Mouse (Mus musculus): Measurements from ENCODE around the gene Dock9. TPM values are rescaled to one million over a fixed set of nuclear protein-coding genes. Genes with fewer than 3 reads are reported as not detected.

Gene Dock9
- total and polyA plus RNA-seq, 3 experiments: 9.3 to 12.2 (median 10.3) TPM

DNA sequence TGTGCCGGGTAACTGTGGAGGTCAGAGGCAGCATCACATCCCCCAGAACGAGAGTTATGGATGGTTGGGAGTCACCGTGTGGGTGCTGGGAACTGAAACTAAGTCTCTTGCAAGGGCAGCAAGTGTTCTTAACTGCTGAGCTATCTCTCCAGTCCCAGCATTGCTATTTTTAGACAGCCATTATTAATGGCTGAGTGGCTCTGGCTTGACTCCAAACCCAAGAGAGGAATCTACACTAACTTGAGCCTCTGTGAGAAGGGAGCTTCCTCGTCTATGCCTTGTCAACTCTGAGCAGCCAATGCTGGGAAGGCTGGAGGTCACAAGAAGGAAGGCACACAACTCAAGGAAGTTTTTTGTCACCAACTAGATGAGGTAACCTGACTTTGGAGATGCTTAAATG is 275.9 kb downstream of the Dock9 start:
- dilution Hi-C loops (cut with MboI; ENCODE audit: extremely low pct_ligation_motif_present, extremely low pct_unique_long_range_greater_than_20kb, low sequenced_read_pairs): no loop called here
- no peak for TF ChIP-seq SMC3 (IDR thresholded peaks at IDR 0.05; ENCODE audit: low read depth, low read length)
- no peak for TF ChIP-seq NRF1 (IDR thresholded peaks at IDR 0.05; ENCODE audit: low read depth, low read length)
- no peak for TF ChIP-seq RAD21 (IDR thresholded peaks at IDR 0.05; ENCODE audit: low read depth, low read length)
- TF ChIP-seq ZMIZ1 (IDR thresholded peaks at IDR 0.05; ENCODE audit: low read depth, low read length): no peak
- TF ChIP-seq ETS1 (conservative IDR thresholded peaks at IDR 0.05; ENCODE audit: low read depth, low read length): no peak
- TF ChIP-seq E2F4 (IDR thresholded peaks at IDR 0.05; ENCODE audit: insufficient replicate concordance, low read depth, low read length): no peak
- no peak for TF ChIP-seq MAFK (IDR thresholded peaks at IDR 0.05; ENCODE audit: insufficient replicate concordance, low read length)
- no peak for TF ChIP-seq ELF1 (IDR thresholded peaks at IDR 0.05; ENCODE audit: low read depth, low read length)
- no peak for TF ChIP-seq POLR2A (IDR thresholded peaks at IDR 0.05; ENCODE audit: low read depth, low read length)
- no peak for TF ChIP-seq CHD1 (IDR thresholded peaks at IDR 0.05; ENCODE audit: low read depth, low read length)
- no peaks in the 10 kb centered on the region for H3K27me3 ChIP-seq (replicated peaks)
- no peaks in the 10 kb centered on the region for H3K9me3 ChIP-seq (replicated peaks; ENCODE audit: low read length)
- no peak overlapping the region for H3K27ac ChIP-seq (ENCODE audit: insufficient read depth, low read depth)
- peaks cover 6 to 16% of the 10 kb centered on the region in 2 experiments for H3K4me1 ChIP-seq (ENCODE audit: control insufficient read depth in 1 of 2, insufficient read depth in 2 of 2)
- H3K4me3 ChIP-seq (replicated peaks in 1 of 3; ENCODE audit: low read depth in 2 of 3, low read length in 2 of 3, poor library complexity in 1 of 3): no peak overlapping the region
- in situ Hi-C loops (cut with MboI; ENCODE audit: low pct_ligation_motif_present, low pct_unique_long_range_greater_than_20kb, low sequenced_read_pairs): no loop called here
- no peaks in the 10 kb centered on the region for H3K36me3 ChIP-seq (replicated peaks in 1 of 2; ENCODE audit: control insufficient read depth in 1 of 2, insufficient read depth in 1 of 2, low read length in 1 of 2)
- no peak overlapping the region for H3K4me2 ChIP-seq (ENCODE audit: insufficient read depth, low read depth, poor library complexity, severe bottlenecking)
- no peaks in the 10 kb centered on the region for H3K79me2 ChIP-seq (replicated peaks; ENCODE audit: control insufficient read depth, extremely low read depth, insufficient read depth, poor library complexity, severe bottlenecking)
- H3K9ac ChIP-seq (ENCODE audit: insufficient read depth, low read depth): no peak overlapping the region
- no peak for DNase-seq (ENCODE audit: extremely low read depth)

DNA sequence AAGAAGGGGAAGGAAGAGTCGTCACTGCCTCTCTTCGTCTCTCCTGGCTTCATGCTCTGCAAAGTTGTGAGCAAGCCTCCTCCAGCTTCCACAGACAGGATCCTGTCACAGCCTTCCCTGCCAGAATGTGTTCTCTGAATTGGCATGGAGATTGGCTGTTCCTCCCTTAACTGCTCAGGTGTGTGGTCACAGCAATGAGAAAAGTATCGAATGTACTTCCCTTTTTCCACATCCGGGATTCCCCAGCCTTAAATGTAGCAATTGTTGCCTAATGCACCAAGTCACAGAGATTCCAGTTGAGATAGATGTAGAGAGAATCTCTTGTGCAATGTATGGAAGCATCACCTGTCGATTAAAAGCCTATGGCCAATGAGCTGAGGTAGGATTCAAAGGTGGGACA is 280.8 kb downstream of the Dock9 start:
- Histone ChIP-seq H3K27me3 (replicated peaks) (no peaks in the 10 kb centered on the region), H3K4me3 (replicated peaks in 1 of 3; ENCODE audit: low read depth in 2 of 3, low read length in 2 of 3, poor library complexity in 1 of 3) (no peak overlapping the region), H3K36me3 (replicated peaks in 1 of 2; ENCODE audit: control insufficient read depth in 1 of 2, insufficient read depth in 1 of 2, low read length in 1 of 2) (no peaks in the 10 kb centered on the region), H3K9me3 (replicated peaks; ENCODE audit: low read length) (no peaks in the 10 kb centered on the region), H3K4me2 (ENCODE audit: insufficient read depth, low read depth, poor library complexity, severe bottlenecking) (no peak overlapping the region), H3K9ac (ENCODE audit: insufficient read depth, low read depth) (no peak overlapping the region), H3K27ac (ENCODE audit: insufficient read depth, low read depth) (no peak overlapping the region), H3K79me2 (replicated peaks; ENCODE audit: control insufficient read depth, extremely low read depth, insufficient read depth, poor library complexity, severe bottlenecking) (no peaks in the 10 kb centered on the region), H3K4me1 (ENCODE audit: control insufficient read depth in 1 of 2, insufficient read depth in 2 of 2) (peaks cover 5 to 10% of the 10 kb centered on the region in 2 experiments)
- TF ChIP-seq KAT2A (IDR thresholded peaks at IDR 0.05; ENCODE audit: insufficient replicate concordance, low read length): no peak
- TF ChIP-seq MEF2A (IDR thresholded peaks at IDR 0.05; ENCODE audit: borderline replicate concordance, low read depth, low read length): no peak
- TF ChIP-seq ETS1 (conservative IDR thresholded peaks at IDR 0.05; ENCODE audit: low read depth, low read length): no peak
- TF ChIP-seq BHLHE40 (IDR thresholded peaks at IDR 0.05; ENCODE audit: low read depth, low read length): no peak
- TF ChIP-seq RCOR1 (conservative IDR thresholded peaks at IDR 0.05; ENCODE audit: low read depth, low read length): no peak
- no peak for DNase-seq (ENCODE audit: extremely low read depth)
- dilution Hi-C loops (cut with MboI; ENCODE audit: extremely low pct_ligation_motif_present, extremely low pct_unique_long_range_greater_than_20kb, low sequenced_read_pairs) (no loop called here), in situ Hi-C loops (cut with MboI; ENCODE audit: low pct_ligation_motif_present, low pct_unique_long_range_greater_than_20kb, low sequenced_read_pairs) (no loop called here)

DNA sequence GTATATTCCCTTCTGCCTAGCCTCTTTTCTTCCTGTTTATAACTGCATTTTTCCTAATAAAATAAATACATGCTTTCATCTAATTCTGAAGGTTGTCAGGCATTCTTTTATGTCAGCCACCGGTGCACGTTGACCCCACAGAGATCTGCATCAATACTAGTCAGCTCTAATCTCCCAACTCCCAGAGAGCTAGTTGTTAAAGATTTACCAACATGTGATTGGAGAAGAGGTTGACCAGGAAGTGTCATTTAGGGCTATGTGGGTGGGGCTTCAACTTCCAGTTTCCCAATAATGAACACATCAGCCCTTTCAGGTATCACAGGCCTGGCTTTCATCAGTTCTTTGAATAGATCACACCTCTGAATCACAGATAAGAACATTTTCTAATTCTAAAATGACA is 288.7 kb downstream of the Dock9 start:
- in situ Hi-C loops (cut with MboI; ENCODE audit: low pct_ligation_motif_present, low pct_unique_long_range_greater_than_20kb, low sequenced_read_pairs) (no loop called here), dilution Hi-C loops (cut with MboI; ENCODE audit: extremely low pct_ligation_motif_present, extremely low pct_unique_long_range_greater_than_20kb, low sequenced_read_pairs) (no loop called here)
- H3K9ac ChIP-seq (ENCODE audit: insufficient read depth, low read depth): no peak overlapping the region
- DNase-seq (ENCODE audit: extremely low read depth): no peak
- H3K9me3 ChIP-seq (replicated peaks; ENCODE audit: low read length): peaks cover 12% of the 10 kb centered on the region
- H3K79me2 ChIP-seq (replicated peaks; ENCODE audit: control insufficient read depth, extremely low read depth, insufficient read depth, poor library complexity, severe bottlenecking): no peaks in the 10 kb centered on the region
- H3K27ac ChIP-seq (ENCODE audit: insufficient read depth, low read depth): no peak overlapping the region
- TF ChIP-seq JUND (conservative IDR thresholded peaks at IDR 0.05; ENCODE audit: low read depth, low read length) (no peak), NRF1 (IDR thresholded peaks at IDR 0.05; ENCODE audit: low read depth, low read length) (no peak), IRF4 (IDR thresholded peaks at IDR 0.05; ENCODE audit: low read depth, low read length) (no peak), CTCF (conservative IDR thresholded peaks at IDR 0.05 in 1 of 2, IDR thresholded peaks at IDR 0.05 in 1 of 2; ENCODE audit: low read depth in 2 of 2, low read length in 2 of 2) (no peak)
- no peaks in the 10 kb centered on the region for H3K36me3 ChIP-seq (replicated peaks in 1 of 2; ENCODE audit: control insufficient read depth in 1 of 2, insufficient read depth in 1 of 2, low read length in 1 of 2)
- peaks cover 0 to 3% of the 10 kb centered on the region in 2 experiments; a peak in 1 of 4 replicates for H3K4me1 ChIP-seq (ENCODE audit: control insufficient read depth in 1 of 2, insufficient read depth in 2 of 2)
- H3K4me3 ChIP-seq (replicated peaks in 1 of 3; ENCODE audit: low read depth in 2 of 3, low read length in 2 of 3, poor library complexity in 1 of 3): no peak overlapping the region
- H3K4me2 ChIP-seq (ENCODE audit: insufficient read depth, low read depth, poor library complexity, severe bottlenecking): no peak overlapping the region
- no peaks in the 10 kb centered on the region for H3K27me3 ChIP-seq (replicated peaks)

All from CH12.LX (cell line).